Mouse (Mus musculus) macrophage (primary cell): ENCODE measurements around the gene Zbtb34. TPM values are rescaled to one million over a fixed set of nuclear protein-coding genes. Genes with fewer than 3 reads are reported as not detected.

Experiments
- H3K27ac ChIP-seq: fragments of 350-480 bp; formaldehyde crosslinking; 2 replicates; pipeline ENCODE4 v1.9.0; 2021
- H3K36me3 ChIP-seq: fragments of 350-480 bp; formaldehyde crosslinking; 2 replicates; pipeline ENCODE4 v1.9.0; 2021; ENCODE audit errors: inconsistent target
- H3K4me3 ChIP-seq: fragments of 350-480 bp; formaldehyde crosslinking; 2 replicates; pipeline ENCODE4 v1.9.0; 2021; ENCODE audit errors: inconsistent target
- H3K79me2 ChIP-seq: fragments of 350-480 bp; formaldehyde crosslinking; 2 replicates; pipeline ENCODE4 v1.9.0; 2021; ENCODE audit errors: inconsistent target
- WGBS: methylation state at CpG from one replicate; pipeline ENCODE4 v1.1.7; 2026; ENCODE audit warnings: inconsistent platforms; ENCODE audit not compliant: missing documents; 5-methylcytosine and 5-hydroxymethylcytosine counted together
- polyA plus RNA-seq: library from polyadenylated mRNA; stranded (reverse); fragments of 250-400 nt; gene quantifications from 3 replicates; pipeline ENCODE4 v1.2.4, GENCODE M21; 2018; ENCODE audit warnings: inconsistent platforms

Gene Zbtb34
- polyA plus RNA-seq, 1 experiment from 2014 or later = 11.3 TPM

- Histone ChIP-seq H3K27ac (no peak overlapping the region), H3K36me3 (peaks cover 50% of the 10 kb centered on the region; the same call in 1 of the 2 replicates), H3K79me2 (peaks cover 74% of the 10 kb centered on the region; the same call in 1 of the 2 replicates), H3K4me3 (no peak overlapping the region)
- WGBS = 94% methylated on average over 8 of the region's 8 CpGs
These were observed 23.7 kb upstream of the Zbtb34 start for GRCm38 (mm10) chr2:33454816-33455215.

- Histone ChIP-seq H3K79me2 (peaks cover 63% of the 10 kb centered on the region; the same call in 1 of the 2 replicates), H3K4me3 (no peak overlapping the region), H3K27ac (no peak overlapping the region), H3K36me3 (peaks cover 59% of the 10 kb centered on the region; the same call in 1 of the 2 replicates)
- 91% methylated on average over 3 of the region's 3 CpGs for WGBS
These were observed 22.4 kb upstream of the Zbtb34 start for GRCm38 (mm10) chr2:33453476-33453875.

GRCm38 (mm10) chr2:33452721-33453120, 21.6 kb upstream of the Zbtb34 start:
- peaks cover 56% of the 10 kb centered on the region; the same call in 1 of the 2 replicates for H3K36me3 ChIP-seq
- peaks cover 55% of the 10 kb centered on the region; the same call in 1 of the 2 replicates for H3K79me2 ChIP-seq
- H3K4me3 ChIP-seq = no peak overlapping the region
- no peak overlapping the region for H3K27ac ChIP-seq
- WGBS = 91% methylated on average over 5 of the region's 5 CpGs

- 61% methylated on average over 4 of the region's 4 CpGs for WGBS
- H3K4me3 ChIP-seq = no peak overlapping the region
- H3K36me3 ChIP-seq = peaks cover 56% of the 10 kb centered on the region; the same call in 1 of the 2 replicates
- H3K79me2 ChIP-seq = peaks cover 49% of the 10 kb centered on the region; the same call in 1 of the 2 replicates
- H3K27ac ChIP-seq = no peak overlapping the region
These were observed 21.0 kb upstream of the Zbtb34 start for GRCm38 (mm10) chr2:33452140-33452539.

GRCm38 (mm10) chr2:33451038-33451978, 20.2 kb upstream of the Zbtb34 start:
- Histone ChIP-seq H3K27ac (no peak overlapping the region), H3K36me3 (peaks cover 56% of the 10 kb centered on the region; the same call in 1 of the 2 replicates), H3K79me2 (peaks cover 42% of the 10 kb centered on the region; the same call in 1 of the 2 replicates), H3K4me3 (no peak overlapping the region)
- WGBS = 90% methylated on average over 11 of the region's 11 CpGs

GRCm38 (mm10) chr2:33449119-33449873, 18.2 kb upstream of the Zbtb34 start:
- peaks cover 47% of the 10 kb centered on the region; the same call in 1 of the 2 replicates for H3K36me3 ChIP-seq

GRCm38 (mm10) chr2:33446796-33447195, 15.7 kb upstream of the Zbtb34 start:
- Histone ChIP-seq H3K27ac (no peak overlapping the region), H3K36me3 (peaks cover 28% of the 10 kb centered on the region; the same call in 1 of the 2 replicates), H3K4me3 (no peak overlapping the region), H3K79me2 (peaks cover 14% of the 10 kb centered on the region; the same call in 1 of the 2 replicates)
- 88% methylated on average over 1 of the region's 1 CpGs for WGBS

More at GRCm38 (mm10) chr2:33449119-33449873, 18.2 kb upstream of the Zbtb34 start:
- Histone ChIP-seq H3K4me3 (no peak overlapping the region), H3K27ac (no peak overlapping the region), H3K79me2 (peaks cover 33% of the 10 kb centered on the region; the same call in 1 of the 2 replicates)
- 95% methylated on average over 20 of the region's 22 CpGs for WGBS

GRCm38 (mm10) chr2:33445741-33446140, 14.6 kb upstream of the Zbtb34 start:
- Histone ChIP-seq H3K79me2 (peaks cover 3% of the 10 kb centered on the region; the same call in 1 of the 2 replicates), H3K27ac (no peak overlapping the region), H3K4me3 (no peak overlapping the region), H3K36me3 (peaks cover 22% of the 10 kb centered on the region; the same call in 1 of the 2 replicates)
- 85% methylated on average over 5 of the region's 5 CpGs for WGBS

GRCm38 (mm10) chr2:33444862-33445261, 13.7 kb upstream of the Zbtb34 start:
- Histone ChIP-seq H3K36me3 (peaks cover 15% of the 10 kb centered on the region; the same call in 1 of the 2 replicates), H3K27ac (no peak overlapping the region), H3K79me2 (no peaks in the 10 kb centered on the region), H3K4me3 (no peak overlapping the region)

GRCm38 (mm10) chr2:33444358-33444757, 13.2 kb upstream of the Zbtb34 start:
- Histone ChIP-seq H3K36me3 (peaks cover 10% of the 10 kb centered on the region; the same call in 1 of the 2 replicates), H3K79me2 (no peaks in the 10 kb centered on the region), H3K27ac (no peak overlapping the region), H3K4me3 (no peak overlapping the region)
- WGBS = 87% methylated on average over 5 of the region's 5 CpGs

- 74% methylated on average over 4 of the region's 4 CpGs for WGBS
- H3K27ac ChIP-seq = no peak overlapping the region
- H3K36me3 ChIP-seq = no peaks in the 10 kb centered on the region
- no peak overlapping the region for H3K4me3 ChIP-seq
- no peaks in the 10 kb centered on the region for H3K79me2 ChIP-seq
These were observed 11.6 kb upstream of the Zbtb34 start for GRCm38 (mm10) chr2:33442701-33443100.

- Histone ChIP-seq H3K36me3 (no peaks in the 10 kb centered on the region), H3K27ac (no peak overlapping the region), H3K4me3 (no peak overlapping the region), H3K79me2 (no peaks in the 10 kb centered on the region)
- 21% methylated on average over 4 of the region's 4 CpGs for WGBS
These were observed 9.8 kb upstream of the Zbtb34 start for GRCm38 (mm10) chr2:33440893-33441292.

GRCm38 (mm10) chr2:33439980-33440670, 9.0 kb upstream of the Zbtb34 start:
- H3K79me2 ChIP-seq = no peaks in the 10 kb centered on the region
- H3K27ac ChIP-seq = no peak overlapping the region
- H3K36me3 ChIP-seq = no peaks in the 10 kb centered on the region
- H3K4me3 ChIP-seq = no peak overlapping the region
- WGBS = 46% methylated on average over 7 of the region's 9 CpGs

- 37% methylated on average over 8 of the region's 8 CpGs for WGBS
- H3K36me3 ChIP-seq = no peaks in the 10 kb centered on the region
- no peak overlapping the region for H3K27ac ChIP-seq
- no peaks in the 10 kb centered on the region for H3K79me2 ChIP-seq
- H3K4me3 ChIP-seq = no peak overlapping the region
These were observed 8.4 kb upstream of the Zbtb34 start for GRCm38 (mm10) chr2:33439471-33439881.
